Mouse (Mus musculus): ENCODE data around the gene Sdk2.

- TF ChIP-seq CTCF (IDR thresholded peaks at IDR 0.05; ENCODE audit: insufficient read depth, low read length) (no peak), POLR2A (IDR thresholded peaks at IDR 0.05; ENCODE audit: borderline replicate concordance, extremely low read depth, low read depth, low read length) (no peak)
Measured at GRCm38 (mm10) chr11:114016889-114017392, 49.9 kb downstream of the Sdk2 start.

All from lung, adult 2 months (tissue).